Mouse (Mus musculus): ENCODE measurements around the gene Sptb.

DNA sequence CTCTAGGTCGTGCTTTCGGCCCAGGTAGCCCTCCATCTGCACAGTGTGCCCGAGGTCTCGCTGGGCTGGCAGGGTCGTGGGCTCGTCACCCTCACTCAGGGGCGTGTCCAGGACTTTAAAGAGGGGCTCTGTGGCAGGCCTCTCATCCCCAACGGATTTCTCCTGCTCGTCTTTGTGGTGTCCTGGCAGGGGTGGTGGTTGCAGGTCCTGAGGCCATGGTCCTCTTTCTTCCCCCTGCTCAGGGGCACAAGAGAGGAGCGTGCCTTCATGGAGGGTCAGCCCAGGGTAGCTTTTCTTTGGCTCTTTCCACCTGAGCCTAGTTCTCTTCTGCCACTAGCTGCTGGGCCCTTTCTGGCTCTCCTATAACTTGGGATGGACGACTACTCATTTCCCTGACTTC lies 123.0 kb downstream of the Sptb start:
- no peak for TF ChIP-seq CTCF (IDR thresholded peaks at IDR 0.05; ENCODE audit: control insufficient read depth, insufficient read depth, low read length)
- no peak for TF ChIP-seq POLR2A (IDR thresholded peaks at IDR 0.05; ENCODE audit: borderline replicate concordance, control insufficient read depth, low read depth, low read length)
